Mouse (Mus musculus) MEL (cell line): Measurements from ENCODE around the gene Oard1. TPM values are rescaled to one million over a fixed set of nuclear protein-coding genes. Genes with fewer than 3 reads are reported as not detected.

ENCODE experiments used
- DNase-seq: peaks from one replicate; pipeline ENCODE4 v3.0.0; 2011; ENCODE audit warnings: low read depth, low spot score
- H3K27ac ChIP-seq: 2 replicates; pipeline ENCODE4 v1.5.1; 2012; ENCODE audit warnings: low read depth, mild to moderate bottlenecking, control low read depth, low read length, moderate library complexity; ENCODE audit not compliant: control insufficient read depth
- H3K27me3 ChIP-seq, 2 experiments: fragments of 150-350 bp in 1 of 2; sonication (generic) in 1 of 2; 2 replicates each; pipeline ENCODE4 v1.6.1; 2012; ENCODE audit warnings: low read length in 2 of 2, mild to moderate bottlenecking in 2 of 2, improper control_type of control experiment in 1 of 2, moderate library complexity in 1 of 2; ENCODE audit not compliant: insufficient read depth in 2 of 2, control insufficient read depth in 1 of 2
- H3K36me3 ChIP-seq, 2 experiments: 2 replicates each; pipeline ENCODE4 v1.6.1; 2012 to 2014; ENCODE audit warnings: low read length in 2 of 2, improper control_type of control experiment in 1 of 2, inconsistent platforms in 1 of 2, mild to moderate bottlenecking in 1 of 2; ENCODE audit not compliant: insufficient read depth in 2 of 2, control insufficient read depth in 1 of 2
- H3K4me1 ChIP-seq, 2 experiments: fragments of 150-350 bp in 1 of 2; sonication (generic) in 1 of 2; 2 replicates each; pipeline ENCODE4 v1.6.1; 2012; ENCODE audit warnings: low read length in 2 of 2, improper control_type of control experiment in 1 of 2, mild to moderate bottlenecking in 1 of 2; ENCODE audit not compliant: insufficient read depth in 2 of 2, control insufficient read depth in 1 of 2
- H3K4me3 ChIP-seq, 2 experiments: fragments of 150-350 bp in 1 of 2; sonication (generic) in 1 of 2; 2 replicates each; pipeline ENCODE4 v1.5.1; 2012; ENCODE audit warnings: low read depth in 2 of 2, low read length in 2 of 2, mild to moderate bottlenecking in 2 of 2, moderate library complexity in 2 of 2, control low read depth in 1 of 2, improper control_type of control experiment in 1 of 2; ENCODE audit not compliant: control insufficient read depth in 1 of 2, insufficient read depth in 1 of 2
- H3K79me2 ChIP-seq: 2 replicates; pipeline ENCODE4 v1.6.1; 2012; ENCODE audit warnings: mild to moderate bottlenecking, low read length, moderate library complexity; ENCODE audit not compliant: control insufficient read depth, poor library complexity, insufficient read depth
- H3K9ac ChIP-seq: 2 replicates; pipeline ENCODE4 v1.6.1; 2012; ENCODE audit warnings: low read depth, mild to moderate bottlenecking, control low read depth, low read length, moderate library complexity; ENCODE audit not compliant: control insufficient read depth, poor library complexity, severe bottlenecking
- H3K9me3 ChIP-seq: fragments of 150-350 bp; sonication (generic); replicated peaks from 2 replicates; pipeline ENCODE4 v1.6.1; 2012; ENCODE audit warnings: mild to moderate bottlenecking, low read length, improper control_type of control experiment, moderate library complexity; ENCODE audit not compliant: insufficient read depth
- CHD2 ChIP-seq: IDR thresholded peaks from 2 replicates; pipeline ENCODE4 v1.6.1; 2011; ENCODE audit warnings: low read length, improper control_type of control experiment
- E2F4 ChIP-seq: IDR thresholded peaks from 2 replicates; pipeline ENCODE4 v1.6.1; 2011; ENCODE audit warnings: low read depth, low read length, improper control_type of control experiment, borderline replicate concordance
- ELF1 ChIP-seq: IDR thresholded peaks from 2 replicates; pipeline ENCODE4 v1.6.1; 2014; ENCODE audit warnings: low read depth, mild to moderate bottlenecking, inconsistent platforms, low read length, improper control_type of control experiment, moderate library complexity
- ETS1 ChIP-seq: IDR thresholded peaks from 2 replicates; pipeline ENCODE4 v1.6.1; 2012; ENCODE audit warnings: low read depth, mild to moderate bottlenecking, inconsistent platforms, low read length, improper control_type of control experiment, moderate library complexity
- JUND ChIP-seq: IDR thresholded peaks from 2 replicates; pipeline ENCODE4 v1.6.1; 2011; ENCODE audit warnings: low read depth, mild to moderate bottlenecking, improper control_type of control experiment, low read length
- MAFK ChIP-seq: IDR thresholded peaks from 2 replicates; pipeline ENCODE4 v1.6.1; 2011; ENCODE audit warnings: low read depth, mild to moderate bottlenecking, low read length, improper control_type of control experiment, borderline replicate concordance
- MAX ChIP-seq: IDR thresholded peaks from 2 replicates; pipeline ENCODE4 v1.6.1; 2011; ENCODE audit warnings: low read length, improper control_type of control experiment
- MEF2A ChIP-seq: IDR thresholded peaks from 2 replicates; pipeline ENCODE4 v1.6.1; 2014; ENCODE audit warnings: low read depth, mild to moderate bottlenecking, inconsistent platforms, low read length, improper control_type of control experiment; ENCODE audit not compliant: poor library complexity, insufficient replicate concordance, severe bottlenecking; ENCODE audit errors: extremely low read depth
- MXI1 ChIP-seq: IDR thresholded peaks from 2 replicates; pipeline ENCODE4 v1.6.1; 2011; ENCODE audit warnings: mild to moderate bottlenecking, low read depth, low read length, improper control_type of control experiment
- MYB ChIP-seq: IDR thresholded peaks from 2 replicates; pipeline ENCODE4 v1.6.1; 2011; ENCODE audit warnings: mild to moderate bottlenecking, low read depth, low read length, improper control_type of control experiment
- MYC ChIP-seq: IDR thresholded peaks from 2 replicates; pipeline ENCODE4 v1.6.1; 2011; ENCODE audit warnings: low read depth, mild to moderate bottlenecking, low read length, improper control_type of control experiment, moderate library complexity
- NELFE ChIP-seq: IDR thresholded peaks from 2 replicates; pipeline ENCODE4 v1.6.1; 2011; ENCODE audit warnings: low read depth, low read length, improper control_type of control experiment
- NRF1 ChIP-seq: IDR thresholded peaks from 2 replicates; pipeline ENCODE4 v1.6.1; 2014; ENCODE audit warnings: low read depth, mild to moderate bottlenecking, inconsistent platforms, low read length, improper control_type of control experiment, moderate library complexity; ENCODE audit not compliant: poor library complexity, insufficient read depth, severe bottlenecking
- POLR2AphosphoS2 ChIP-seq: IDR thresholded peaks from 2 replicates; pipeline ENCODE4 v1.6.1; 2011; ENCODE audit warnings: low read length, improper control_type of control experiment
- POLR2AphosphoS5 ChIP-seq: IDR thresholded peaks from 2 replicates; pipeline ENCODE4 v1.6.1; 2012; ENCODE audit warnings: low read depth, borderline replicate concordance, mild to moderate bottlenecking, inconsistent platforms, low read length, moderate library complexity, mixed read lengths
- SIN3A ChIP-seq: IDR thresholded peaks from 2 replicates; pipeline ENCODE4 v1.6.1; 2012; ENCODE audit warnings: low read length, improper control_type of control experiment, inconsistent platforms
- UBTF ChIP-seq: IDR thresholded peaks from 2 replicates; pipeline ENCODE4 v1.6.1; 2012; ENCODE audit warnings: low read depth, mild to moderate bottlenecking, inconsistent platforms, low read length, improper control_type of control experiment, moderate library complexity, borderline replicate concordance; ENCODE audit not compliant: insufficient read depth
- USF1 ChIP-seq: IDR thresholded peaks from 2 replicates; pipeline ENCODE4 v1.6.1; 2014; ENCODE audit warnings: low read depth, mild to moderate bottlenecking, inconsistent platforms, low read length, improper control_type of control experiment, moderate library complexity
- ZC3H11A ChIP-seq: IDR thresholded peaks from 2 replicates; pipeline ENCODE4 v1.6.1; 2012; ENCODE audit warnings: low read depth, mild to moderate bottlenecking, inconsistent platforms, low read length, improper control_type of control experiment
- ZMIZ1 ChIP-seq: IDR thresholded peaks from 2 replicates; pipeline ENCODE4 v1.6.1; 2012; ENCODE audit warnings: low read depth, mild to moderate bottlenecking, inconsistent platforms, low read length, improper control_type of control experiment, moderate library complexity
- ZNF384 ChIP-seq: IDR thresholded peaks from 2 replicates; pipeline ENCODE4 v1.6.1; 2012; ENCODE audit warnings: low read depth, mild to moderate bottlenecking, inconsistent platforms, low read length, improper control_type of control experiment
- polyA plus RNA-seq, 2 experiments: library from polyadenylated mRNA; stranded (reverse) in 1 of 2; unstranded in 1 of 2; fragments of >175 nt in 1 of 2; fragments of >200 nt in 1 of 2; gene quantifications; 2 replicates each; pipeline versions ENCODE4 v1.2.1 to v1.2.4; 2012; ENCODE audit warnings: low replicate concordance in 2 of 2, low read depth in 1 of 2; ENCODE audit not compliant: insufficient read length in 2 of 2, insufficient read depth in 1 of 2, missing spikeins in 1 of 2
- total RNA-seq: library from RNA; depleted of rRNA; stranded (reverse); fragments of 300-350 nt; gene quantifications from 2 replicates; pipeline ENCODE4 v1.2.3, GENCODE M21; 2012

Oard1 gene
- total and polyA plus RNA-seq, 3 experiments, result 21.2 to 24.4 TPM; not detected in 1

- TF ChIP-seq POLR2AphosphoS2 (no peak), ZNF384 (no peak), UBTF (no peak), MAX (no peak), MYC (0 out of 2 replicates have a peak, but pooled peaks have one; percentile 21), NELFE (no peak)
- TF ChIP-seq, all 39 proteins: peak for 6
Observed at GRCm38 (mm10) chr17:48363421-48363965, 46.3 kb upstream of the Oard1 start (continued).

- H3K27me3 ChIP-seq, result no peaks in the 10 kb centered on the region
- TF ChIP-seq USF1 (no peak), NRF1 (no peak), E2F4 (no peak), MAFK (no peak), ETS1 (no peak), MEF2A (no peak), MYB (no peak), POLR2AphosphoS2 (no peak), MXI1 (no peak), CHD2 (no peak), MAX (no peak), JUND (no peak), POLR2AphosphoS5 (no peak), ZC3H11A (no peak), ZMIZ1 (no peak), ZNF384 (no peak), NELFE (no peak), MYC (no peak), SIN3A (no peak), ELF1 (no peak)
- no peak for DNase-seq
- H3K79me2 ChIP-seq, result no peaks in the 10 kb centered on the region
- H3K9me3 ChIP-seq, result no peaks in the 10 kb centered on the region
- peaks cover 0 to 23% of the 10 kb centered on the region in 2 experiments; a peak in 2 of 4 replicates for H3K36me3 ChIP-seq
- no peak overlapping the region for H3K4me3 ChIP-seq
- H3K27ac ChIP-seq, result no peak overlapping the region
- H3K4me1 ChIP-seq, result peaks cover 17 to 39% of the 10 kb centered on the region in 2 experiments
- no peak overlapping the region for H3K9ac ChIP-seq
Observed at GRCm38 (mm10) chr17:48365511-48366155, 44.2 kb upstream of the Oard1 start.
